Mouse (Mus musculus) layer of hippocampus, adult 8-10 months (tissue): ENCODE measurements at regions not wholly inside any gene's neighbourhood (a gene's known extent, or its start where the extent isn't known, plus 50 kb on each side); places are given as distances from the start of the nearest gene placed in this dataset.

ENCODE experiments used
- DNase-seq, 2 experiments: peaks; one replicate each; pipeline ENCODE4 v3.0.0; 2022; ENCODE audit warnings: low spot score in 2 of 2

DNA sequence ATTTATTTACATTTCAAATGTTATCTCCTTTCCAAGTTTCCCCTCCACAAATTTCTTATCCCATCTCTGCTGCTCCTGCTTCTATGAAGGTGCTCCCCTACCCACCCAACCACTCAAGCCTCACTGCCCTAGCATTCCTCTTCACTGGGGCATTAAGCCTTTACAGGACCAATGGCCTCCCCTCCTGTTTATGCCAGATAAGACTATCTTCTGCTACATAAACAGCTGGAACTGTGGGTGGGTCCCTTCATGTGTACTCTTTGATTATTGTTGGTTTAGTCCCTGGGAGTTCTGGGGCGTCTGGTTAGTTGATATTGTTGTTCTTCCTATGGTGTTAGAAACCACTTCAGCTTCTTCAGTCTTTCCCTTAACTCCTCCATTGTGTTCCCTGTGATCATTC, 1164.1 kb upstream of the Got2 start:
- DNase-seq, result no peak

DNA sequence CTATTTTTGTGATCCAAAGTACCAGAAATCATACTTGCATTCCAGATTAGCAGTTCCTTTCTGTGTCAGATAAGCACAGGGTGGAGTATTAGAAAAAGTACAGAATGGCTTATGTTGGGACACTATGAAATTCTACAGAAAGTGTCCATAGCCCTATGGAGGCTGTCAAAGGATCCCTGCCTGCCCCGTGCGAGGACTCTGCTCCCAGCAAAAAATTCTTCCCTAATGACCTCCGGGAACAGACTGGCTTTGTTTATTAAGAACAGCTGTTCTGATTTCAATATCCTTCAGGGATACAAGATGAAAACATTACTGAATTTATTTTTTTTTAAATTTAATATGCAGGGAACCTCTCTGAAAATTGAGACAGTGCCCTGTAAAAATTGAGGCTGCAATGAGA, 1151.4 kb upstream of the Got2 start:
- DNase-seq, result no peak

DNA sequence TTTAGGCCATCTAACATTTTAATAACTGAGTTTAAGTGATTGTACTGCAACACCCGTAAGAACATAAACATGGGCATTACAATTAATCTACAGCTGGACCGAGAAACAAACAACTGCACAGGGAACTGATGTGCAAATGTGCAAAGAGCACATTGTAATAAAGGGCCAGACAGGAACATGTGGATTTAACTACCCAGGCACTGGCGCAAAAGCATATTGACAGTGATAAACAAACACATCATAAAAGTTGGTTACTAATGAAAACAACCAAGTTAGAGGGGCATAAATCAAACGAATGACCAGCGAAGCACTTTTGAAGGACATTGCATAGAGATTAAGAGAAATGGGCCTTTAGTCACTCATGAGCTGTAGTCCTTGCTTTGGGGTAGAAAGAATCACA, 1150.5 kb upstream of the Got2 start:
- no peak for DNase-seq

DNA sequence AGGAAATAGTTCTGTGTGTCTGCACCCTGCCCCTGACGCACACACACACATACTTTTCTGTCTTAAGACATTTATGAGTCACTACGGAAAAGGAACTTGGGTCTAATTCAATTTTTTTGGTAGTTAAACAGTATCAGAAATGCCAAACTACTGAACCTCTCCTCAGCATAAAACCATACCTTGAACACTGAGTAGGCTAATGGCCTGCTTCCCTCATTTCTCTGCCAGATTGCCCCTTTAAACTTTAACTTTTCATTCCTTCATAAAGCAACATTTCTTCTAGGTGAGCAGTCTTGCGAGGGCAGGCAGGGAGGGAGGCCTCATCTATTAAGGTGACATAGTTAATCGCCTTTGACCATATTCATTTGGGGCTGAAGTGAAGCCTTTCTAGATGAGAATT, 1143.8 kb upstream of the Got2 start:
- no peak for DNase-seq

DNA sequence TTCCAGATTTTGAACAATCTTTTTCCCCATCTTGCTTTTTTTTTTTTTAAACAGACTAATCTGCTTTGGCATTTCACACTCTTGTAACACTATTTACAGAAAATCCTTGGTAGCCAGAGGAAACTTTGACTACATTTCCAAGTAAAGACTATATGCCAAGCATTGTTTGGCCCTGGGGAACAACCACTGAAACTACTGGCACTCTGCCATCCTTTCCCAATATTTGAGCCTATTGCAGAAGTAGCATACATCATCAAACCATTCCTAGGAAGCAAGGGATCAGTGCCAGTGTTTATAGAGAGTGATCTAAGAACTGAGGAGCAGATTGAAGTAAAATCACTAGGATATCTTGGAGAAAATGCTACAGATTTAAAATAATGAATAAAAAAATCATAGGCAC, 1127.2 kb upstream of the Got2 start:
- DNase-seq, result no peak

DNA sequence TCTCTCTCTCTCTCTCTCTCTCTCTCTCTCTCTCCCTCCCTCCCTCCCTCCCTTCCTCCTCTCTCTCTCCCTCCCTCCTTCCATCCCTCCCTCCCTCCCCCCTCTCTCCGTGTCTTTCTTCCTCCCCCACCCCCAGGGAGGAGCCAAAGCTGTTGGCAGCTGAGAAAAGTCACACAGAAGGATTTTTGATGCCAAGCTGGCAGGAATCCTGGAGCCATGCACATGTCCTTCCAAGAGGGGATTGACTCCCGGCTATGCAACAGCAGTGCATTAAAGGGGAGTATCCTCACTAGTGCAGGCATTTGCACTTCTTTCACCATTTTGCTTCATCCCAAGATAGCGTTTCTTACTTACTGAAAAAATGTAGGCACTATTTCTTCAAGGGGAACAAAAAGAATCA, 1115.8 kb upstream of the Got2 start:
- peak in 1 of 2 experiments; percentile 8 for DNase-seq

DNA sequence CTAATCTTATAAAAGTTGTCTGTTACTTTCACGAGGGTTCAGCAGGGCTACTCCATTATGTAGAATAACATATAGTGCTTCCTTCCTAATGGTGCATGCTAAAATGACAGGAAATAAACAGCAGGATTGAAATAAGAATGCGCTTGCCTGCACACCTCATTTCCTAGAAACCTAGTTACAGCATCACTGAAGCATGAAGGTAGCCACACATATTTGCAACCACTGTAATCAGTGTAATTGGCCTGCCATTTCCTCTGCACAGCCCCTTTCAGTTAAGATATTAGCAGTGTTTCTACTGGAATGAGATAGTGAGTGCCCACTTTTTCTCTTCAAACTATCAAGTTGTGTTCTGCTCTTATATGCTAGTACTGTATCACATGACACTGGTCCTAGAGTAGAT, 1094.8 kb upstream of the Got2 start:
- DNase-seq, result no peak
